Mouse (Mus musculus) small intestine, adult 10 weeks (tissue): Measurements from ENCODE around the gene Scgb2b24. TPM values are rescaled to one million over a fixed set of nuclear protein-coding genes. Genes with fewer than 3 reads are reported as not detected.

Source experiments
- polyA plus RNA-seq: library from polyadenylated mRNA; stranded (reverse); fragments of 350-450 nt; fragmentation: Illumina TruSeq; extraction: RNeasy Lipid Tissue Mini Kit (QIAGEN cat#74804); gene quantifications from one replicate; pipeline ENCODE4 v1.2.3, GENCODE M21; 2014; ENCODE audit warnings: low replicate concordance

Scgb2b24 gene
- polyA plus RNA-seq: not detected

DNA sequence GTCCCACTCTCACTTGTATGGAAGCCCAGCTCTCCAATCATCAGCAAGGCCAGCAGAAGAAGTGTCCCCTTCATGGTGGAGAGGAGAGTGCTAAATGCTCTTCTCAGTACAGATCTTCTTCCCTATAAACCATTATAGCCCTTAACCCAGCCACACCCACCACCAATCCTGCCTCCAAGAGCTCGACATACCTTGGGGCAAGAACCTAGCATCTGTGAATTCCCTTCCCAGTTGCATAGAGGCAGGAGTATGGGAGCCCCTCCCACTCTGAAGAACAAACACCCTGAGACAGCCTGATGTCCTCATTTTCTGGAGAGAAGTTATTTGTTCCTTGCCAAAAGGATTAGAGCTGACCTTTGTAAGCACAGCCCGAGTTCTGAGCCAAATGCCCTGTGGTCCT, at the start of gene Scgb2b24:
TSS of gene Scgb2b24 (minus strand) at position 101 of the 400 bp plus-strand sequence.

DNA sequence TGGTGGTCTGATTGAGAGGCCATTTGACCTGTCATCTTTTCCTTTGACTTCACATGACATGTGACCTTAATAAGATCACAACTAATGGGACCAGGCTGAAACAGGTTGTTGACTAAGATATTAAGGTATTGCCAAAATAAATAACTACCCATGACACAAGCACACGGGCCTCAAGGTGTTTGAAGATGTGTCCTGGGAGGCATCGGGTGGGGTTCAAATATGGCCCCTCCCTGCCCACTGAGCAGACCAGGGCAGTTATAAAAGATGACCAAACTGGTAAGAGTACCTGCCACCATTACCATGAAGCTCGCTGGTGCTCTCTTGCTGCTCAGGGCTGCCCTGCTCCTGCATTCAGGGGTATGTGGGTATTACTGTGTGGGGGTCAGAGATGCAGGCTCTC, 4.4 kb upstream of the Scgb2b24 start, which contains the start of gene Scgb1b24:
TSS of gene Scgb1b24 (plus strand) at position 301 of the 400 bp plus-strand sequence.

Other genes with a start within 250 kb of the Scgb2b24 start
- gene Scgb2b21, start 218.9 kb downstream of the Scgb2b24 start, polyA plus RNA-seq: not detected
- gene Scgb1b24, start 4.5 kb upstream of the Scgb2b24 start, polyA plus RNA-seq: not detected
- gene Scgb2b26, start 205.7 kb upstream of the Scgb2b24 start, polyA plus RNA-seq: not detected